Mouse (Mus musculus): ENCODE data around the gene Slc25a28.

DNA sequence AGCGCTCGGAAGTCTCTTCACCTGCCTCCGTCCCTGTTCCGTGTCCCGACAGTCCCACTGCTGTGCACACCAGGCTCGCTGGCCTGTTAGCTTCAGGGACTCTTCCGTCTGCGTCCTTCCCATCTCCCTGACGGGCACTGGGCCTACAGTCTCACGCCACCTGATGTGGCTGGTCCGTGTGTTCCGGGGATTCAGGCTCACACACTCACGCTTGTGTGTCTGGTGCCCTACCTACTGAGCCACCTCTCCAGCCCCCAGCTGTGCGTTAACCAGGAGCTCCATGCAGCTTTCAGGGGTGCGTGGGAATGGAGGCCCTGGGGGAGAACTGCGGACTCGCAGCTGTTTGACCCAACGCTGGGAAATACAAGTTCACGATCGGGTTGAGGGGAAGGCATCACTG, 49.5 kb upstream of the Slc25a28 start:
- TF ChIP-seq CTCF (IDR thresholded peaks at IDR 0.05; ENCODE audit: borderline replicate concordance, insufficient read depth, low read depth, low read length) = no peak
- TF ChIP-seq POLR2A (IDR thresholded peaks at IDR 0.05; ENCODE audit: borderline replicate concordance, insufficient read depth, low read length) = no peak
